Mouse (Mus musculus): ENCODE data around the gene Eaf1.
"Not testable (repeated sequence)": the region's sequence is repeated elsewhere in the genome, so short reads cannot be mapped to it uniquely, and the experiment has no call there.

The Eaf1 gene

GRCm38 (mm10) chr14:31494349-31494974 lies at the start of gene Eaf1:
Eaf1 (plus strand) TSS chr14:31494399.
- DNase-seq: peak in 1 of 2 experiments; percentile 22

DNA sequence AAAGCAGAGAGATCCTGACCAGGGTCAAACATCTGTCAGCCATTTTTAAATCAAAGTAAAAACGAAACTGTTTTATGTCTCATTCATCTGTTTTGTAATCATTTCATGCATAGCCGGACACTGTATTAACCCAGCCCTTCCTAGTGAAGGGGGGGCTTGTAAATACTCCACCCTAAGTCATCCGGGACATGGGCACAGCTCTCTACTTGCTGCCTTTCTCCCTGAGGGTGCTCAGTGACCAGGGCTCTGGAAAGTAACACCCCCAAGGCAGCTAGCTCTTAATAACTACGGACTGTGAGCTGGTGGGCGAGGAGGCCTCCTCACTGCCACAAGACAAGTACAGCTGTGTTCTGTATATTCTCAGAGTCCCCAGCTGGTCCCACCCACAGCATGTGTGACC lies 45.2 kb upstream of the Eaf1 start:
- DNase-seq: no peak

DNA sequence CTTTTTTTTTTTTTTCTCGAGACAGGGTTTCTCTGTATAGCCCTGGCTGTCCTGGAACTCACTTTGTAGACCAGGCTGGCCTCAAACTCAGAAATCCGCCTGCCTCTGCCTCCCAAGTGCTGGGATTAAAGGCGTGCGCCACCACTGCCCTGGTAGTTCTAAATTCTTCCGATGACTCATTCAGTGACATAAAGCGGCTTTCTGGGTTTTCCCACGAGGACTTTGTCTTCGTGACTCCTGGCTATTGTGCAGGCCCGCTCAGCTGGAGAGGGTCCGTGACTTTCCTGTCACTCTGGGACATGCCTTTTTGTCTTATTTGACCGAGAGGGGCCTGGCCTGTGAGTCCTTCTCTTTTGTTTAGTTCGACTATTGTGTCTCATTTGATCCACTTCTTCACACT lies 40.3 kb upstream of the Eaf1 start:
- not testable (repeated sequence) for DNase-seq

GRCm38 (mm10) chr14:31454849-31455566 lies 39.2 kb upstream of the Eaf1 start:
- no peak for DNase-seq

DNA sequence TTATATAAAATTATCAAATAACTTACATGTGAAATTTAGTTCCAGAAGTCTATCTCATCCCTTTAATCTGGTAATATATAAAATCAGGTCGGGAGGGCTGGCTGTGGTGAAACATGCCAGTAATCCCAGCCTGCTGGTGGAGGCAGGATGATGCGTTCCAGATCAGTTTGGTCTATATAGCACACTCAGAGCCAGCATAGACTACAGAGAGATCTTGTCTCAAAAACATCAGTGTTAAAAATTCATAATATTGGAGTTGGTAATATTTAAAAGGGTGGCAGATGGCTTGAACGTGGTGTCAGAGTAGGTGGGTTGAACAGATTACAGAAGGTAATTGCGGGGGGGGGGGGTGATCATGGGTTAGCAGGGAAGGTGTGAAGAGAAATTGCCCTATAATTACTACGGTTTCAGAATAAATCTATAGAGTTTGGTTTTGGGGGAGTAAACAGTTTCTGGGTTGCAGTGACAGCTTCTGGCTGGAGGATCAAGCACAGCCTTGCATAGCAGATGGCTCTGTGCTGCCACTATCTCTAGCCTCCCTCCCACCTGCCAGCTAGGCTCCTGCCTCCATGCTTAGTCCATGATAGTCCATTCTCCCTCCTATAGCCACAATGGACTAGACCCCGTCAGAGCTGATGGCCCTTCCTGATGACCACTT lies 38.0 kb upstream of the Eaf1 start:
- no peak for DNase-seq

DNA sequence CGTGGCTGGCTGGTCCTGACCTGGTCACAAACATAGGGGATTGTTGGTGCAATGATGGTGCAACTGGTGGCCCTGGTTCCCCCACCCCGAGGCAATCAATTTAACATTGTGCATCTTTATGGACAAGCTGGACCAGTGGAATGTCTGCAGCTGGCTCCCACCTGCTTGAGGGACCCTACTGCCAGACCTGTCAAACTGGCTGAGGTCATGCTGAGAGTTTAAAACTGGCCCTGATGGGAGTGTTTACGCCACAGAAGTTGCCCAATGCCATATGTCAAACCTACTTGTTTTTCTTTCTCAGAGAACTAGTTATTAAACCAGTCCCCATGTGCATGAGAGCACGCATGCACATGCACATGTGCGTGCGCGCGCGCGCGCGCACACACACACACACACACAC lies 36.2 kb upstream of the Eaf1 start:
- DNase-seq: no peak

- DNase-seq: not testable (repeated sequence)
These were observed 32.0 kb upstream of the Eaf1 start for GRCm38 (mm10) chr14:31462226-31462625.

DNA sequence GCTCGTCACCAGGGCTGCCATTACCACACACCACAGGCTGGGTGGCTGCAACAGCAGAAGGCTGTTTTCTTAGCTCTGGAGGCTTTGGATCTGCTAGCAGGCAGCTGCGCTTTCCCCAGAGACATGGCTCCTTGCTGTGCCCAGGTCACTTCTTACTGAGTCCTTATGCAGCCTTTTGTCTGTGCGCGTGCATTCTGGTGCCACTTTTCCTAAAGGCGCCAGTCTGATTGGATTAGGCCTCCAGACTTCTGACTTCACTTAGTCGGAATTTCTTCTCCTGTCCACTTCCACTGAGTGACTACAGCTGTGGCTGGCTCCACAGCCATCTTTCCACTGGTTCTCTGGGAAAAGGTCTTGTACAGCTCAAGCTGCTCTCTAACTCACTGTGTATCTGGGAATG lies 31.3 kb upstream of the Eaf1 start:
- no peak for DNase-seq

- no peak for DNase-seq
These were observed 30.0 kb upstream of the Eaf1 start for GRCm38 (mm10) chr14:31464176-31464575.

DNA sequence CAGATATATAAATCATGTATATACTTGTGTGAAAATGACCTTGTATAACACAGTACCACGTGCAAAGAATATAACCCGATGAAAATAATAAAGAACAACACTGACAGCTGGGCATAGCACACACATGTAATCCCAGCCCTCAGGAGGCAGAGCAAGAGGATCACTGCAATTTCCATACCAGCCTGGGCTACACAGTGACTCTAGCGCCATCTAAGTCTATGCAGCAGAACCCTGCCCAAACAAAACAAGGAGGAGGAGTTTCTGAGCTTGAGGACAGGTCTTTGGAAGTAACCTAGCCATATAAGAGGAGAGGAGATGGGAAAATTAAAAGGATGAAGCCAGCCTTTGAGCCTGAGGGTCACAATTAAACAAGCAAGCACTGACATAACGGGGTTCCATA lies 24.5 kb upstream of the Eaf1 start:
- no peak for DNase-seq

DNA sequence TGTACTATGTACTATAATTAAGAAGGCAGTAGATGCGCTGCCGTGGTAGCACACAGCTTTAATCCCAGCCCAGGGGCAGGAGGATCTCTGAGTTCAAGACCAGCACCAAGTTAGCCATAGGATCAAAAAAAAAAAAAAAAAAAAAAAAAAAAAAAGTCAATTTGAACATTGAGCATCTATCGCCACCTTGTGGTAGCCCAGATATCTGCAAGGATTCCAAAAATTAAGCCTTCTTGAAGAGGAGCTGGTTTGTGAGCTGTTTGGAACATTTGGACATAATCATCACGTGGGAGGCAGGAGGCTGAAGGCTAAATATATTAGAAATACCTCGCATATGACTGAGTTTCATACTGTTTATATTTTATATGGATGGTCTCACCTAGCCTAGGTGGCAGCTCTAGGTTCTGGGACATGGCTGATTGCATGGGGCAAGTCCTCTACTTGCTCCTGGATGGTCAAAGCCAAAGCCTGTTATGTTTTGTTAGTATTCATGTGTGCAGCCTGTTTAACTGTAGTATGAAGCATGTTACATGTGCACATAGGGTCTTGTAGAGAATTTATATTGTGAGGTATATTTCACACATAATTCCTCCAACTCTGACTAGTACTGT lies 21.6 kb upstream of the Eaf1 start:
- peak; percentile 54 to 78 for DNase-seq

DNA sequence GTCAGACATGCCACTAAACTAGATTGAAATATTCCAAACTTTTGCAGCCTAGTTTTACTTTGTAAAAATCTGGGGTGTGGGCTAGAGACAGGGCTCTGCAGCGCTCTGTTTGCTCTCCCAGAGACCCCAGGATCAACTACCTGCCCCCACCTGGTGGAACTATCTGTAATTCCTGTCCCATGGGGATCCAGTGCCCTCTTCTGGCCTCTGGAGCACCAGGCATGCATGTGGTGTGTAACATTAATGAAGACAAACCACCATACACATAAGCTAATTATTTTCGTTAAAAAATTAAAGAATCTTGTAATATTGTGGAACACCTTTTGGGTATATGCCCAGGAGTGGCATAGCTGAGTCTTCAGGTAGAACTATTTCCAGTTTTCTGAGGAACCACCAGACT lies 20.9 kb upstream of the Eaf1 start:
- no peak for DNase-seq

- DNase-seq: no peak
These were observed 11.8 kb upstream of the Eaf1 start for GRCm38 (mm10) chr14:31482417-31482816.

DNA sequence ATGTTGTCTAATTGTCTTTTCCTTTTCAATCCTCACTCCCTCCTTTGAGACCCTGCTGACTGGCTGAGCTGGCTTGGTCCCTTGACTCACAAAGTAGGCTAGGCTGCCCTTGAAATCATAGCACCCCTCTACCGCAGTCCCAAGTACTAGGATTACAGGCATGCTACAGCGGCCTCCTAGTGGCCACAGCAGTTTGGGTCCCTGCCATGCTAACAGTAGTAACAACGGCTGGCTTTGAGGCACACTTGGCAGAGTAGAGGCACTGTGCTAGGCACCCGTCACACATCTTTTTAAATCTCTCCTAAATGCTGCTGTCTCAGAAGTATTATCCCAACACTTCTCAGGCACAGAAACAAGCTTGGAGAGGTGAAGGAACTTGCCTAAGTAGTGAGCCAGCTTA lies 7.7 kb upstream of the Eaf1 start:
- DNase-seq: no peak

GRCm38 (mm10) chr14:31488055-31488454 lies 6.1 kb upstream of the Eaf1 start:
- DNase-seq: no peak

DNA sequence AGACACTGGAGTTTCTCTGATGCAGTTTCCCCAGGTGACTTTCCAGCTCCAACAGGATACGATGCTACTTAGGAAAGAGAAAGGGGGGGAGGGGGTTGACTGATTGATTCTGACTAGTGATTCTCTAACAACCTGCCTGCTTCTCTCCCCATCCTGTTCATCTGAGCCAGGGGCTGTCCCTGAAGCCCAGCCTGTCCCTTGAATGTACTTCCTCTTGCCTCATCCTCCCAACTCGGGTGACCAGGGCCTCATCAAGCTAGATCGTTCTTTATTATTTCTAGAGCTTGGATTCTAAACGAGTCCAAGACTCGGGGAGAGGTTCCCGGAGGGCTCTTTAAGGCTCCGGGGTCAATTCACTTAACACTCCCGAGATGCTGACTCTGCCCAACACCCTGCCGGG lies 298 bp upstream of the Eaf1 start:
- DNase-seq: no peak

DNA sequence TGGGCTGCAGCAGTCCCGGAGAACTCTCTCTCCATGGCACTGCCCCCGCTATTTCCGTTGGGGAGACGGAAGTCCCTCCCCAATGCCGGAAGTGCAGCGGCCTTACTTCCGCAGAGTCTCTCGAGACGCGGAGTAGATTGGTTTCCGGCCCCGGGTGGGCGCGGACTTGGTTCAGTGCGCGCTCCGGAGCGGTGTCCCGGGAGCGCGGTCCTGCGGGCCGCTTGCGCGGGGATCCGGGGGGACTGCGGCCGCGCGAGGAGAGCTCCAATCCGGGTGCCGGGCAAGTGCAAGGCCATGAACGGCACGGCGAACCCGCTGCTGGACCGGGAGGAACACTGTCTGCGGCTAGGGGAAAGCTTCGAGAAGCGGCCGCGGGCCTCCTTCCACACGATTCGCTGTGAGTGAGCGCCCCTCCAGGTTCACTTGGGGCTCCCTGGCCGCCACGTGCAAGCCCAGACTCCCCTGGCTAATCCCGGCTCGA lies 816 bp downstream of the Eaf1 start, which contains the start of gene Mettl6:
Gene Mettl6 (minus strand): TSS at position 66 of the 481 bp plus-strand sequence.
- peak; percentile 88 to 90 for DNase-seq

DNA sequence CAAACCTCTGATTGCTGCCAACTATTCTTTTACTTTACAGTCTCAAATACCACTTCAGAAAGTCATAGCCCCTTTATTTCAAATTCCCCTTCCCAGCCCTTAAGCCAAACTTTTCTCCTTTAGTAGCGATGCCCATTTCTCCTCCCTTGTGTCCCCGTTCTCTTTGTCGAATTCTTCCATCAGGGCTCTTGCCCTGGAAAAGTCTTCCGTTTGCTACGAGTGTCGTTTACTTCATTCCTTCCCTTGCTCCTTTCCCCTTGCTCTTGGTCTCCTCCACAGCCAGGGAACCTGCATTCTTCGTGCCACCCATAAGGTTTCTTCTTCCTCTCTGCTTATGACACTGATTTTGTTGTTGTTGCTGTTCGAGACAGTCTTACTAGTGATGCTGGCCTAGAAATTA lies 1.3 kb downstream of the Eaf1 start:
- DNase-seq: no peak

DNA sequence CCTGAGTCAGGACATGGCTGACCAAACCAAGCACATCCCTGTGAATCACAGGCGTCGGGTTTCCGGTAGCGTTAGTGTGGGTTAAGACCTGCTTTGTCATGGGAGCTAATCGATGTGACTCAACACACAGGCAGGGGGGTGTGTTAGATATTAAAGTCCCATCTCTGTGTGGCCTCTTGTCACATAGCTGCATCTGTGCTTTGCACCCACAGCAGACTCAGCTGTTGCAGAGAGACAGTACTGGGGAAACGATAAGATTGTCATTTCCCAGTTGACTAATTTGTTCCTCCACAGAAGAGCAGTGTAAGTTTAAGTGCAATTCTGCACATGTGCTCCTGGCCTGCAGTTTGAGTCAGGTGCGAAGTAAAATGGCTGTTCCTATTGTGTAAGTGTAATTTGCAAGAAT lies 2.0 kb downstream of the Eaf1 start:
- no peak for DNase-seq

DNA sequence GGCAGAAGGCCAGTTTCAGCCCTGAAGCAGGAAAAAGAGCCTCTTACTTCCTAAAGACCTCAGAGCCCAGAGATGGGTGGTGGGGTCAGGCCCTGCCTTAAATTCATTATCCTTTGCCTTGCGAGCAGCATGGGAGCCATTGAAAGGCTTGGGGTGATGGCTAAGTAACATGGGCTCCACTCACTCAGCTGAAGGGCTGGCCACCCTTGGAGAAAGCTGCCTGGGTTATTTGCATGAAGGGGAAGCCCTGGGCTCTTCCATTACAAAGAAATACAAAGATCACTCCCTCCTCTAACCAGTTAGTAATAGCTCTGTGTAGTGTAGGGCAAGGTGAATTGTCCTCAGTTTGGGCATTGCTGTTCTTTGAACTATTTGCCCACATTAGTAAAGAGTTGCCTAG lies 5.3 kb downstream of the Eaf1 start:
- DNase-seq: no peak

DNA sequence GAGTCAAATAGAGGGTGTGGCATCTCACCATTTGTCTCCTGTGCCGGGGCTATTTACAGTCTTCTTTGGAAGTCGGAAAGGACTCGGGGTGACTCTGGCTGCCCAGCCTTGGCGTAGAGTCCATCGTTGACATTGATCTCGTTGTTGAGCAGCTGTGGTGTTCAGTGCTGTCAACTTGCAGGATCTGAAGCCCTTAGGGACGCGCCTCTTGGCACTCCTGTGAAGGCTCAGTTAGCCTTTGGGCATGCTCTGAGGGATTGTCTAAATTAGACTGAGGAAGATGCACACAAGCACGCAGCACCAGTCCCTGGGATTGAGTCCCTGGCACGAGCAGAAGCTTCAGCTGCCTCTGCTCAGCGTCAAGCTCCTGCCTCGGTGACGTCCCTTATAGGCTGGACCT lies 9.2 kb downstream of the Eaf1 start:
- no peak for DNase-seq

- DNase-seq: peak; percentile 70 to 73
These were observed 12.3 kb downstream of the Eaf1 start for GRCm38 (mm10) chr14:31506456-31506855.

DNA sequence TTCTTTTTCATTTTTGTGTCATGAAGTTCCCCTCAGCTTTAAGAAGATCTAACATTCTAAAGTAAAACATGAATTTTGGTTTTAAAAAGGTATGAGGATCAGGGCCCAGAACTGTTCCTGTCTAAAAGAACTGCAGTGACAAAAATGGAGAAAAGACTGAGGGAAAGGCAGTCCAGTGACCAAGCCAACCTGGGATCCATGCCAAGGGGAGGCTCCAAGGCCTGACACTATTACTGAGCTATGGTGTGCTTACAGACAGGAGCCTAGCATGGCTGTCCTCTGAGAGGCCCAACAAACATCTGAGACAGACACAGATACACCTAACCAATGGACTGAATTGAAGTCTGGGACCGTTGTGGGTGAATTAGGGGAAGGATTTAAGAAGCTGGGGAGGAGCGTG lies 15.7 kb downstream of the Eaf1 start:
- peak; percentile 43 to 50 for DNase-seq

- DNase-seq: no peak
These were observed 16.1 kb downstream of the Eaf1 start for GRCm38 (mm10) chr14:31510322-31510721.

Data from cerebellum, postnatal 36 days (tissue).